In genomic region chr13:100854174-100854573, GRCm38 (mm10) we compare ENCODE assay signal across 9 mouse cellular contexts. TPM values are rescaled to one million over a fixed set of nuclear protein-coding genes. Genes with fewer than 3 reads are reported as not detected.
DNase-seq lines count a peak whose midpoint lies in the region; ATAC-seq and TF ChIP-seq lines count a peak whose summit lies in the region.
"Had no signal": no experiment of that assay in that cellular context is flagged by ENCODE, and none has a peak within 500 bp of the region (broad histone marks: within the 10 kb centered on the region; RNA-seq: fewer than 3 reads in every experiment).

No protein-coding gene starts in this region.

- no peaks in the 10 kb centered on the region for H3K4me1 ChIP-seq in heart, embryonic 10.5 days
- H3K4me1 ChIP-seq in ES-E14 (ENCODE audit: control insufficient read depth in 2 of 2, insufficient read depth in 2 of 2, low read length in 2 of 2, poor library complexity in 1 of 2) = no peaks in the 10 kb centered on the region
- no peaks in the 10 kb centered on the region for H3K4me1 ChIP-seq in liver, postnatal 0 days (ENCODE audit: insufficient read depth)
- H3K4me1 ChIP-seq in neural tube, embryonic 15.5 days = no peaks in the 10 kb centered on the region
- H3K4me1 ChIP-seq: embryonic facial prominence, embryonic 12.5 days had no signal

- peak; percentile 73 for TF ChIP-seq CTCF in liver, postnatal 0 days (IDR thresholded peaks at IDR 0.05; ENCODE audit: low read depth)

- peak; percentile 47 for DNase-seq in heart, postnatal 4 days
- DNase-seq in heart, embryonic 10.5 days (ENCODE audit: low spot score) = no peak
- DNase-seq in 416B (ENCODE audit: low read depth) (peak; percentile 81), ES-E14 (ENCODE audit: low read depth, low spot score) (peak; percentile 58)
- DNase-seq in embryo, embryonic 11 days = peak; percentile 73
- peak; percentile 35 for DNase-seq in liver, postnatal 0 days
- DNase-seq in ovary, adult 18-20 months (ENCODE audit: low spot score) = no peak

- H3K27ac ChIP-seq in heart, embryonic 10.5 days = no peak overlapping the region
- H3K27ac ChIP-seq in ES-E14 (ENCODE audit: insufficient read depth, low read depth, low read length, poor library complexity, severe bottlenecking) = no peak overlapping the region
- H3K27ac ChIP-seq in liver, postnatal 0 days (ENCODE audit: low read depth) = no peak overlapping the region
- no peak overlapping the region for H3K27ac ChIP-seq in neural tube, embryonic 15.5 days (replicated peaks)
- H3K27ac ChIP-seq: embryonic facial prominence, embryonic 12.5 days had no signal

- 0 out of 2 replicates have a peak, but pooled peaks have one; percentile 31 for ATAC-seq in liver, postnatal 0 days
- ATAC-seq in neural tube, embryonic 15.5 days (ENCODE audit: low FRiP score) = no peak

- WGBS in heart, embryonic 10.5 days = 51% methylated on average over 4 of the region's 4 CpGs
- 42% methylated on average over 4 of the region's 4 CpGs for WGBS in liver, postnatal 0 days (ENCODE audit: insufficient replicate concordance)
- WGBS in neural tube, embryonic 15.5 days = 56% methylated on average over 4 of the region's 4 CpGs

- in situ Hi-C loops in ES-E14 (cut with MboI; ENCODE audit: low sequenced_read_pairs in 2 of 2, unreplicated experiment in 2 of 2) = no loop called here

- no peaks in the 10 kb centered on the region for H3K9me3 ChIP-seq in heart, embryonic 10.5 days
- no peaks in the 10 kb centered on the region for H3K9me3 ChIP-seq in ES-E14 (ENCODE audit: control insufficient read depth, insufficient read depth, low read depth, low read length)
- no peaks in the 10 kb centered on the region for H3K9me3 ChIP-seq in liver, postnatal 0 days (ENCODE audit: low read length)
- H3K9me3 ChIP-seq in neural tube, embryonic 15.5 days (replicated peaks) = no peaks in the 10 kb centered on the region
- H3K9me3 ChIP-seq: embryonic facial prominence, embryonic 12.5 days had no signal

- no peak for TF ChIP-seq EP300 in liver, postnatal 0 days (IDR thresholded peaks at IDR 0.05; ENCODE audit: low read depth)

- H3K4me2 ChIP-seq in liver, postnatal 0 days (ENCODE audit: low read depth, low read length) = no peak overlapping the region
- no peak overlapping the region for H3K4me2 ChIP-seq in neural tube, embryonic 15.5 days
- H3K4me2 ChIP-seq: embryonic facial prominence, embryonic 12.5 days had no signal

- no peaks in the 10 kb centered on the region for H3K36me3 ChIP-seq in heart, embryonic 10.5 days
- H3K36me3 ChIP-seq in ES-E14 (ENCODE audit: control insufficient read depth, insufficient read depth, low read length, poor library complexity, severe bottlenecking) = no peaks in the 10 kb centered on the region
- H3K36me3 ChIP-seq in liver, postnatal 0 days (replicated peaks; ENCODE audit: insufficient read depth, low read length) = no peaks in the 10 kb centered on the region
- H3K36me3 ChIP-seq in neural tube, embryonic 15.5 days = no peaks in the 10 kb centered on the region
- H3K36me3 ChIP-seq: embryonic facial prominence, embryonic 12.5 days had no signal

- H3K9ac ChIP-seq in ES-E14 (ENCODE audit: insufficient read depth, low read depth, low read length, poor library complexity, severe bottlenecking) = no peak overlapping the region
- H3K9ac ChIP-seq in liver, postnatal 0 days (replicated peaks) = no peak overlapping the region
- no peak overlapping the region for H3K9ac ChIP-seq in neural tube, embryonic 15.5 days (replicated peaks)
- H3K9ac ChIP-seq: embryonic facial prominence, embryonic 12.5 days had no signal

- H3K4me3 ChIP-seq in heart, embryonic 10.5 days = no peak overlapping the region
- no peak overlapping the region for H3K4me3 ChIP-seq in ES-E14 (ENCODE audit: insufficient read depth in 1 of 2, low read depth in 1 of 2, low read length in 2 of 2, poor library complexity in 1 of 2, severe bottlenecking in 1 of 2)
- H3K4me3 ChIP-seq in liver, postnatal 0 days (ENCODE audit: low read depth, low read length) = no peak overlapping the region
- no peak overlapping the region for H3K4me3 ChIP-seq in neural tube, embryonic 15.5 days (replicated peaks)
- H3K4me3 ChIP-seq: embryonic facial prominence, embryonic 12.5 days had no signal

- H3K27me3 ChIP-seq in heart, embryonic 10.5 days (ENCODE audit: insufficient read depth, poor library complexity, severe bottlenecking) = no peaks in the 10 kb centered on the region
- no peaks in the 10 kb centered on the region for H3K27me3 ChIP-seq in liver, postnatal 0 days (ENCODE audit: insufficient read depth, low read length)
- H3K27me3 ChIP-seq in neural tube, embryonic 15.5 days (replicated peaks) = no peaks in the 10 kb centered on the region
- H3K27me3 ChIP-seq: embryonic facial prominence, embryonic 12.5 days had no signal

TF ChIP-seq in ES-E14, 5 proteins besides CTCF, POLR2A, EP300 and RAD21:
- TF ChIP-seq ZNF384 (IDR thresholded peaks at IDR 0.05; ENCODE audit: low read depth, low read length) (peak; percentile 72; the same call in 1 of the 2 replicates), CHD2 (IDR thresholded peaks at IDR 0.05; ENCODE audit: low read depth, low read length) (no peak)

RNA-seq across cellular contexts. Expression of gene Slc30a5, which starts 20.9 kb away (rescaled TPM):
- 10 to 100 TPM; 32.6 to 33.5 TPM for total RNA-seq in heart, postnatal 4 days (2021)
- polyA plus RNA-seq in heart, embryonic 10.5 days (2016; fragmentation: Nextera tagmentation; extraction: Ambion mirVana) = 39.0 and 45.6 TPM in 2 replicates
- 85.6 and 102 TPM in 2 replicates for total RNA-seq in ES-E14 (2012; rRNA removed)
- polyA plus RNA-seq in liver, postnatal 0 days (2015; fragmentation: Nextera tagmentation; extraction: Ambion mirVana) = 18.8 and 18.9 TPM in 2 replicates
- 34.1 and 38.6 TPM in 2 replicates for polyA plus RNA-seq in neural tube, embryonic 15.5 days (2015; fragmentation: Nextera tagmentation; extraction: Ambion mirVana)

Comparison
In these comparisons a context has a peak if more than half of its experiments do, and no peak if none do; other contexts are left out.
1. DNase-seq: peak in heart, postnatal 4 days (single experiment), 416B (single experiment), ES-E14 (single experiment), embryo, embryonic 11 days (single experiment) and liver, postnatal 0 days (single experiment); none in heart, embryonic 10.5 days (single experiment) and ovary, adult 18-20 months (single experiment).